Mouse (Mus musculus) cerebellum, adult 11-12 months (tissue): Measurements from ENCODE around the gene Pnpla1.

ENCODE experiments used
- DNase-seq: peaks from one replicate; pipeline ENCODE4 v3.0.0; 2022

Pnpla1 gene

GRCm38 (mm10) chr17:28894050-28894767 lies 36.0 kb downstream of the Pnpla1 start:
- no peak for DNase-seq

- DNase-seq, result no peak
Measured at GRCm38 (mm10) chr17:28895217-28895875, 37.1 kb downstream of the Pnpla1 start.

- DNase-seq, result no peak
Measured at GRCm38 (mm10) chr17:28896095-28896780, 38.0 kb downstream of the Pnpla1 start.

GRCm38 (mm10) chr17:28897817-28898216 lies 39.6 kb downstream of the Pnpla1 start:
- no peak for DNase-seq

- no peak for DNase-seq
Measured at GRCm38 (mm10) chr17:28898249-28898648, 40.0 kb downstream of the Pnpla1 start.

GRCm38 (mm10) chr17:28899427-28899826 lies 41.2 kb downstream of the Pnpla1 start:
- DNase-seq, result peak; percentile 81

GRCm38 (mm10) chr17:28901559-28901958 lies 43.3 kb downstream of the Pnpla1 start:
- no peak for DNase-seq

GRCm38 (mm10) chr17:28904546-28905376 lies 46.5 kb downstream of the Pnpla1 start:
- peak; percentile 45 for DNase-seq

- DNase-seq, result no peak
Measured at GRCm38 (mm10) chr17:28905377-28905916, 47.2 kb downstream of the Pnpla1 start.

- DNase-seq, result no peak
Measured at GRCm38 (mm10) chr17:28907959-28908358, 49.7 kb downstream of the Pnpla1 start.

- DNase-seq, result no peak
Measured at GRCm38 (mm10) chr17:28909252-28909941, 51.2 kb downstream of the Pnpla1 start.

- no peak for DNase-seq
Measured at GRCm38 (mm10) chr17:28910139-28910538, 51.9 kb downstream of the Pnpla1 start.

- DNase-seq, result no peak
Measured at GRCm38 (mm10) chr17:28913200-28913599, 55.0 kb downstream of the Pnpla1 start.

- no peak for DNase-seq
Measured at GRCm38 (mm10) chr17:28913940-28914339, 55.7 kb downstream of the Pnpla1 start.

- DNase-seq, result no peak
Measured at GRCm38 (mm10) chr17:28915060-28915628, 56.9 kb downstream of the Pnpla1 start, which contains the start of gene 4930539E08Rik. TSS of gene 4930539E08Rik (minus strand) at chr17:28915324.

GRCm38 (mm10) chr17:28916520-28916919 lies 58.3 kb downstream of the Pnpla1 start:
- DNase-seq, result no peak

- DNase-seq, result no peak
Measured at GRCm38 (mm10) chr17:28921086-28921485, 62.9 kb downstream of the Pnpla1 start.

- DNase-seq, result no peak
Measured at GRCm38 (mm10) chr17:28922096-28922495, 63.9 kb downstream of the Pnpla1 start.

GRCm38 (mm10) chr17:28924957-28925595 lies 66.9 kb downstream of the Pnpla1 start:
- DNase-seq, result no peak

GRCm38 (mm10) chr17:28926380-28926779 lies 68.2 kb downstream of the Pnpla1 start:
- DNase-seq, result peak; percentile 74
